Mouse (Mus musculus) liver, adult 2 months (tissue): Measurements from ENCODE around the gene Gm48551. TPM values are rescaled to one million over a fixed set of nuclear protein-coding genes. Genes with fewer than 3 reads are reported as not detected.

Experiments used
- DNase-seq: peaks from one replicate; pipeline ENCODE4 v3.0.0-alpha.2; 2011; ENCODE audit warnings: low read depth, low spot score; ENCODE audit errors: extremely low read depth
- H3K27ac ChIP-seq: fragments of 200-500 bp; replicated peaks from 2 replicates; pipeline ENCODE4 v1.5.1; 2012; ENCODE audit warnings: low read depth, mild to moderate bottlenecking, control low read depth, inconsistent platforms, low read length; ENCODE audit not compliant: insufficient read depth
- H3K27me3 ChIP-seq: fragments of 200-500 bp; 2 replicates; pipeline ENCODE4 v1.6.1; 2012; ENCODE audit warnings: mild to moderate bottlenecking, moderate library complexity, low read length, inconsistent platforms; ENCODE audit not compliant: control insufficient read depth, insufficient read depth
- H3K36me3 ChIP-seq: fragments of 200-500 bp; 2 replicates; pipeline ENCODE4 v1.6.1; 2012; ENCODE audit warnings: low read length, inconsistent platforms; ENCODE audit not compliant: control insufficient read depth, insufficient read depth
- H3K4me1 ChIP-seq: fragments of 200-500 bp; 2 replicates; pipeline ENCODE4 v1.6.1; 2011; ENCODE audit warnings: low read length; ENCODE audit not compliant: control insufficient read depth, insufficient read depth
- H3K4me3 ChIP-seq: fragments of 200-500 bp; 2 replicates; pipeline ENCODE4 v1.5.1; 2011; ENCODE audit warnings: low read depth, mild to moderate bottlenecking, control low read depth, low read length, moderate library complexity; ENCODE audit not compliant: insufficient read depth
- H3K79me2 ChIP-seq: fragments of 200-500 bp; 2 replicates; pipeline ENCODE4 v1.6.1; 2012; ENCODE audit warnings: inconsistent platforms, mild to moderate bottlenecking, low read length, moderate library complexity; ENCODE audit not compliant: control insufficient read depth, insufficient read depth
- H3K9ac ChIP-seq: fragments of 200-500 bp; 2 replicates; pipeline ENCODE4 v1.6.1; 2012; ENCODE audit warnings: low read depth, mild to moderate bottlenecking, control low read depth, inconsistent platforms, low read length
- CTCF ChIP-seq: fragments of 200-500 bp; IDR thresholded peaks from 2 replicates; pipeline ENCODE4 v1.5.1; 2011; ENCODE audit warnings: low read depth, low read length, control low read depth
- POLR2A ChIP-seq: fragments of 200-500 bp; IDR thresholded peaks from 2 replicates; pipeline ENCODE4 v1.6.1; 2011; ENCODE audit warnings: low read length, control low read depth; ENCODE audit not compliant: insufficient read depth; ENCODE audit errors: extremely low read depth
- WGBS: fragments of 180-500 bp; shearing (Covaris S2); methylation state at CpG from one replicate; pipeline ENCODE4 v1.1.7; 2018; 5-methylcytosine and 5-hydroxymethylcytosine counted together
- polyA plus RNA-seq: library from polyadenylated mRNA; depleted of rRNA; stranded (reverse); fragments of >200 nt; gene quantifications from 2 replicates; pipeline ENCODE4 v1.2.3, GENCODE M21; 2012
- total RNA-seq: library from RNA; depleted of rRNA; stranded (reverse); fragments of >200 nt; gene quantifications from 2 replicates; pipeline ENCODE4 v1.2.3, GENCODE M21; 2014

Gene Gm48551
- total and polyA plus RNA-seq, 2 experiments = 0.32 to 2.4 TPM

DNA sequence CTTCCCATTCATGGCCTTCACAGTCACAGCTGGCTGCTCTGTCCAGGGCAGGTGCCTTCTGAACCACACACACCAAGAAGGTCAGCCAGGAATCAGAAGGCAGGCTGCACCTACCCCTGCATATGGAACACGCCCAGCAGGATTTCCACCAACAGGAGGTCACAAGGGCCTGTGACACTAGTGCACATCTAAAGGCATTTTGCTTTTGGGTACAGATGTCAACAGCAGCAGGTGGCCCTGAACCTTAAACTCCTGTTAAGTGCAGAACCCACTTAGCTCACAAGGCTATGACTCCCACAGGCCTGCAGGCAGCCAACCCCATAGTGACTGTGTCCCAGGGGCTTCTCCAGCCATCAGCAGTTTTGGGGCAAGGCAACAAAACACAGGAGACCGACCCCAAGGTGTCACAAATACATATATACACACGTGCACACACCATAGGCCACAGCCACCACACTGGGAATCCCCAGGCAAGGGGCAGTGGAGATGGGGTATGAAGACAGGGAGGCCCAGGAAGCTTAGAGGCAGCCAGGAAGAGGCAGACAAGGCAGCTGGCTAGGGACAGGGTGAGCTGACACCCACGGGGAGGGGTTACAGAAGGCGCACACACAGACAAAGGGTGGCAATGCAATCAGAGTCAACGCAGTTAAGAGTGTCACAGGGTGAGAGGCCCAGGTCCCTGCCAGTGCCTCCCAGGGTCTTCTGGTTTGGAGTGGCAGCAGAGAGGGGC is 17.6 kb upstream of the Gm48551 start:
- Histone ChIP-seq H3K36me3 (no peaks in the 10 kb centered on the region; the same call in 1 of the 2 replicates), H3K27ac (no peak overlapping the region), H3K4me3 (no peak overlapping the region), H3K79me2 (no peaks in the 10 kb centered on the region), H3K27me3 (no peaks in the 10 kb centered on the region), H3K9ac (no peak overlapping the region), H3K4me1 (no peaks in the 10 kb centered on the region)
- DNase-seq = no peak
- WGBS = 73% methylated on average over 6 of the region's 6 CpGs
- TF ChIP-seq POLR2A = no peak
- no peak for TF ChIP-seq CTCF

DNA sequence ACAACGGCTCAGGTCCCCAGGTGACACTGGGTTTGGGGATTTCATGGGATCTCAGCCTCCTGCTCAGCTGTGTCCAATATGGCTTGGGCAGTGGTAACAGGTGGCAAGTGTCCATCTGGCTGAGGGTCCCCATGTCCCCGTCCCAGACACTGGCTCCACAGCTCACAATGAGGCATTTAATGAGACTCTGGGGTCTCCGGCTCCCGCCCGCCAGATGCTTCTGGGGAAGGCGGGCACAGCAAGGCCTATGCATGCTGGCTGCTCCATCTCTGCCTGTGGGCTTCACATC is 17.1 kb upstream of the Gm48551 start:
- Histone ChIP-seq H3K79me2 (no peaks in the 10 kb centered on the region), H3K9ac (no peak overlapping the region), H3K4me1 (no peaks in the 10 kb centered on the region), H3K36me3 (no peaks in the 10 kb centered on the region; the same call in 1 of the 2 replicates), H3K27me3 (no peaks in the 10 kb centered on the region), H3K27ac (no peak overlapping the region), H3K4me3 (no peak overlapping the region)
- WGBS = 97% methylated on average over 6 of the region's 6 CpGs
- TF ChIP-seq POLR2A (no peak), CTCF (no peak)
- no peak for DNase-seq

DNA sequence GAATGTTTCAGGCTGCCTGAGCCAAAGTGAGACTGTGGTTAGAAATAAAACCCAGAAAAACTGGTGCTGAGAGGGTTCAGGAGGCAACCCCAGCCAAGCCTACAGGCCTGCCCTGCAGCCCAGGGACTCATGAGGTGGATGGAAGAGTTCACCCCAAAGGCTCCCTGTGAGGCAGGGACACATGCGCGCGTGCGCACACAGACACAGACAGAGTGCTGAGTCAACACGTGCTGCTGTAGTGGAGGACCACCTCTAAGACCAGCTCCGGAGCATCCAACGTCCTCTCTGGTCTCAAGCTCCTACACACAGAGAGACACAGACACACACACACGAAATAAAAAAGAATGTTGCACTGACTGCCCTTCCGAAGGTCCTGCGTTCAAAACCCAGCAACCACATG is 8.9 kb upstream of the Gm48551 start:
- peaks cover 10% of the 10 kb centered on the region for H3K4me1 ChIP-seq
- no peak overlapping the region for H3K9ac ChIP-seq
- H3K27ac ChIP-seq = no peak overlapping the region
- TF ChIP-seq POLR2A (no peak), CTCF (no peak)
- H3K27me3 ChIP-seq = no peaks in the 10 kb centered on the region
- WGBS = 94% methylated on average over 10 of the region's 10 CpGs
- no peak for DNase-seq
- peaks cover 20% of the 10 kb centered on the region; the same call in 1 of the 2 replicates for H3K79me2 ChIP-seq
- no peaks in the 10 kb centered on the region for H3K36me3 ChIP-seq
- no peak overlapping the region for H3K4me3 ChIP-seq

DNA sequence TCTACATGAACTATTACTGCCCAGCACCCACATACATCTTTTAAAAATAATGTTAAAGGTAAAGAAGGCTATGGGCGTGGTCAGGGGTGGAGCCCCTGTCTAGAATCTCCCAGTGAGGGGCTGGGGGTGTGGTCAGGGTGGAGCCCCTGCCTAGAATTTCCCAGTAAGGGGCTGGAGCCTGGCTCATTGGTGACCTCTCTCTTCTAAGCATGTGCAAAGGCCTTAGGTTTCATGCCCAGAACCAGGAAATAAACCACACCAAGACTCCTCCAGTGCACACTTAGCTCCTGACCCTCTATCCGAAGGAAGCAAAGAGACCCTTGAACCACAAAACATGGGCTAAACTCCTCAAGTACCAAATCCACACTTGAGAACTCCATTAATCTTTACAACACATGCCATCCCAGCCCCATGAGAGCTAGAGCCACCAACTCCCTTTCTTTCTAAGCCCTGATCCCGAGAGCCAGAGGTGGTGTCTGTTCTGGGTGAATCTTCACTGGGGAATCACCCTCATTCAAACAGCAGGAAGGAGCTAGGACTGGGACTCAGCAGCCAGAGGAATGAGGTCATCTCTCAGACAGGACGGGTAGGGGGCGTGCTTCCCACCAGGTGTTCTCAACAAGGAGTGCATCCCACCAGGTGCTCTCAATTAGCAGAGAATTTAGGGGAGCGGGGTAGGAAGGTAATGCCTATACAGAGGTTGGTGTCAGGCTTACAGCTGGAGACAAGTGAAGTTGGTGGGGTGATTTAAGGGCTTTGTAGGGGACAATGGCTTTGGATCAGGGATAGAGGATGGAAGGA is 7.5 kb upstream of the Gm48551 start:
- peaks cover 20% of the 10 kb centered on the region; the same call in 1 of the 2 replicates for H3K79me2 ChIP-seq
- WGBS = 72% methylated on average over 6 of the region's 6 CpGs
- TF ChIP-seq POLR2A (no peak), CTCF (no peak)
- no peak overlapping the region for H3K4me3 ChIP-seq
- H3K27me3 ChIP-seq = no peaks in the 10 kb centered on the region
- H3K4me1 ChIP-seq = peaks cover 10% of the 10 kb centered on the region
- no peak overlapping the region for H3K9ac ChIP-seq
- no peak for DNase-seq
- H3K36me3 ChIP-seq = no peaks in the 10 kb centered on the region
- H3K27ac ChIP-seq = no peak overlapping the region

DNA sequence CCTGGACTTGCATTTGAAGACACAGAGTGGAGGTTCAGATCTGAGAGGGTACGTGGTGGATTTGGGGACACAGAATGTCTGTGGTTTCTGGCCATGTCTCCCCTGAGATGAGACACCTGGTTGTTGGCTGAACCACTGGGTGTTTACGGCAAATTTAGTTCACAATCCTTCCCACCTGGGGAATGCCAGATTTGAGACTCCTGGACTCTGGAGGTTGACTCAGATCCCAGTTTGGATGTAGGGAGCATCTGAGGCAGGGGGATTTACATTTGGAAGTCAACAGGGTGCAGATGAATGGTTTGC is 7.0 kb upstream of the Gm48551 start:
- 55% methylated on average over 2 of the region's 2 CpGs for WGBS
- no peaks in the 10 kb centered on the region for H3K27me3 ChIP-seq
- no peak for DNase-seq
- no peak overlapping the region for H3K27ac ChIP-seq
- H3K9ac ChIP-seq = no peak overlapping the region
- H3K4me1 ChIP-seq = peaks cover 10% of the 10 kb centered on the region
- H3K36me3 ChIP-seq = no peaks in the 10 kb centered on the region
- no peak overlapping the region for H3K4me3 ChIP-seq
- H3K79me2 ChIP-seq = peaks cover 20% of the 10 kb centered on the region; the same call in 1 of the 2 replicates
- TF ChIP-seq CTCF = no peak
- TF ChIP-seq POLR2A = no peak
